Mouse (Mus musculus) thymus, adult 2 months (tissue): ENCODE results near the gene Vps16. TPM values are rescaled to one million over a fixed set of nuclear protein-coding genes. Genes with fewer than 3 reads are reported as not detected.
A peak's percentile ranks its signal among the peaks of the same experiment; 100 is the strongest.

Experiments used
- DNase-seq: peaks from one replicate; pipeline ENCODE4 v3.0.0; 2021
- H3K27ac ChIP-seq: fragments of 200-500 bp; 2 replicates; pipeline ENCODE4 v1.5.1; 2012; ENCODE audit warnings: low read length, control low read depth; ENCODE audit not compliant: control insufficient read depth, insufficient read depth
- H3K27me3 ChIP-seq: fragments of 200-500 bp; 2 replicates; pipeline ENCODE4 v1.6.1; 2012; ENCODE audit warnings: mild to moderate bottlenecking, low read length, moderate library complexity, mixed read lengths; ENCODE audit not compliant: control insufficient read depth, insufficient read depth
- H3K36me3 ChIP-seq: fragments of 200-500 bp; 2 replicates; pipeline ENCODE4 v1.6.1; 2012; ENCODE audit warnings: mild to moderate bottlenecking, low read length, moderate library complexity; ENCODE audit not compliant: control insufficient read depth, insufficient read depth
- H3K4me1 ChIP-seq: fragments of 200-500 bp; replicated peaks from 2 replicates; pipeline ENCODE4 v1.6.1; 2012; ENCODE audit warnings: low read length; ENCODE audit not compliant: control insufficient read depth, insufficient read depth
- H3K4me3 ChIP-seq: fragments of 200-500 bp; 2 replicates; pipeline ENCODE4 v1.5.1; 2012; ENCODE audit warnings: mild to moderate bottlenecking, low read length, control low read depth, moderate library complexity; ENCODE audit not compliant: control insufficient read depth, insufficient read depth
- CTCF ChIP-seq: fragments of 200-500 bp; IDR thresholded peaks from 2 replicates; pipeline ENCODE4 v1.5.1; 2012; ENCODE audit warnings: mild to moderate bottlenecking, control low read depth, low read length, moderate library complexity, borderline replicate concordance; ENCODE audit not compliant: control insufficient read depth, poor library complexity, insufficient read depth; ENCODE audit errors: extremely low read depth
- POLR2A ChIP-seq: fragments of 200-500 bp; IDR thresholded peaks from 2 replicates; pipeline ENCODE4 v1.6.1; 2012; ENCODE audit warnings: mild to moderate bottlenecking, low read length, control low read depth, moderate library complexity; ENCODE audit not compliant: control insufficient read depth, poor library complexity, insufficient read depth; ENCODE audit errors: extremely low read depth
- WGBS: fragments of 180-500 bp; shearing (Covaris S2); methylation state at CpG from one replicate; pipeline ENCODE4 v1.1.7; 2018; 5-methylcytosine and 5-hydroxymethylcytosine counted together
- polyA plus RNA-seq: library from polyadenylated mRNA; depleted of rRNA; stranded (reverse); fragments of >200 nt; gene quantifications from 2 replicates; pipeline ENCODE4 v1.2.3, GENCODE M21; 2012

Vps16 gene
- polyA plus RNA-seq, 1 experiment = 213 TPM

- Histone ChIP-seq H3K4me1 (peaks cover 16% of the 10 kb centered on the region), H3K4me3 (no peak overlapping the region), H3K27ac (no peak overlapping the region), H3K27me3 (no peaks in the 10 kb centered on the region; the same call in 1 of the 2 replicates), H3K36me3 (no peaks in the 10 kb centered on the region)
- TF ChIP-seq CTCF (no peak), POLR2A (no peak)
- WGBS = 95% methylated on average over 4 of the region's 4 CpGs
- no peak for DNase-seq
Measured at GRCm38 (mm10) chr2:130401891-130402290, 22.2 kb upstream of the Vps16 start.

- H3K4me3 ChIP-seq = no peak within 1 kb of the TSS
- WGBS = 90% methylated on average over 1 of the region's 1 CpGs
- 0 out of 2 replicates have a peak, but pooled peaks cover 2% of the 10 kb centered on the region for H3K4me1 ChIP-seq
- TF ChIP-seq CTCF (no peak), POLR2A (no peak)
- H3K36me3 ChIP-seq = no peaks in the 10 kb centered on the region
- no peaks in the 10 kb centered on the region; the same call in 1 of the 2 replicates for H3K27me3 ChIP-seq
- no peak within 1 kb of the TSS for H3K27ac ChIP-seq
- no peak for DNase-seq
Measured at GRCm38 (mm10) chr2:130404939-130405338, 19.2 kb upstream of the Vps16 start, which contains the start of the genes Gm28372 and 1700020A23Rik. Gm28372 (plus strand) TSS chr2:130405239. 1700020A23Rik (plus strand) TSS chr2:130405259.

GRCm38 (mm10) chr2:130406178-130406577 is 18.0 kb upstream of the Vps16 start, which contains the start of gene Tmem239:
Tmem239 (plus strand) TSS chr2:130406478.
- no peak within 1 kb of the TSS for H3K27ac ChIP-seq
- no peaks in the 10 kb centered on the region for H3K4me1 ChIP-seq
- H3K27me3 ChIP-seq = no peaks in the 10 kb centered on the region; the same call in 1 of the 2 replicates
- WGBS = 96% methylated on average over 2 of the region's 2 CpGs
- no peak for DNase-seq
- no peak for TF ChIP-seq POLR2A
- TF ChIP-seq CTCF = no peak
- no peaks in the 10 kb centered on the region for H3K36me3 ChIP-seq
- H3K4me3 ChIP-seq = no peak within 1 kb of the TSS

- H3K27ac ChIP-seq = no peak overlapping the region
- no peaks in the 10 kb centered on the region for H3K36me3 ChIP-seq
- 77% methylated on average over 6 of the region's 6 CpGs for WGBS
- H3K27me3 ChIP-seq = no peaks in the 10 kb centered on the region; the same call in 1 of the 2 replicates
- H3K4me3 ChIP-seq = no peak overlapping the region
- DNase-seq = no peak
- TF ChIP-seq POLR2A (no peak), CTCF (no peak)
- no peaks in the 10 kb centered on the region for H3K4me1 ChIP-seq
Measured at GRCm38 (mm10) chr2:130408194-130408593, 15.9 kb upstream of the Vps16 start.

GRCm38 (mm10) chr2:130411558-130412495 is 12.3 kb upstream of the Vps16 start:
- Histone ChIP-seq H3K36me3 (no peaks in the 10 kb centered on the region), H3K27me3 (no peaks in the 10 kb centered on the region), H3K27ac (no peak overlapping the region), H3K4me3 (no peak overlapping the region), H3K4me1 (no peaks in the 10 kb centered on the region)
- DNase-seq = peak; percentile 73
- TF ChIP-seq POLR2A (no peak), CTCF (peak; percentile 96)
- 32% methylated on average over 16 of the region's 16 CpGs for WGBS

- Histone ChIP-seq H3K27me3 (no peaks in the 10 kb centered on the region), H3K27ac (no peak overlapping the region), H3K4me1 (no peaks in the 10 kb centered on the region), H3K36me3 (no peaks in the 10 kb centered on the region), H3K4me3 (no peak overlapping the region)
- no peak for TF ChIP-seq POLR2A
- no peak for TF ChIP-seq CTCF
- no peak for DNase-seq
- WGBS = 93% methylated on average over 3 of the region's 3 CpGs
Measured at GRCm38 (mm10) chr2:130412775-130413174, 11.4 kb upstream of the Vps16 start.
